Mouse (Mus musculus): ENCODE measurements around the gene M1ap. TPM values are rescaled to one million over a fixed set of nuclear protein-coding genes. Genes with fewer than 3 reads are reported as not detected.

M1ap gene
- polyA plus RNA-seq, 1 experiment from 2014 or later: 0.08 TPM

GRCm38 (mm10) chr6:83066441-83066840, 119.7 kb downstream of the M1ap start:
- no peak overlapping the region for H3K27ac ChIP-seq (replicated peaks)
- 44% methylated on average over 6 of the region's 6 CpGs for WGBS
- no peaks in the 10 kb centered on the region for H3K4me1 ChIP-seq (replicated peaks; ENCODE audit: control insufficient read depth, insufficient read depth)
- no peak overlapping the region for H3K4me3 ChIP-seq (ENCODE audit: low read depth, low read length)
- no peak for ATAC-seq (ENCODE audit: low FRiP score, low TSS enrichment)
- peaks cover 28% of the 10 kb centered on the region for H3K27me3 ChIP-seq (ENCODE audit: control insufficient read depth, insufficient read depth, low read length)
- TF ChIP-seq CTCF (IDR thresholded peaks at IDR 0.05; ENCODE audit: low read depth) (no peak), EP300 (optimal IDR thresholded peaks at IDR 0.05) (no peak)
- H3K9me3 ChIP-seq (ENCODE audit: control insufficient read depth, low read length): no peaks in the 10 kb centered on the region
- DNase-seq (ENCODE audit: low spot score): no peak
- no peaks in the 10 kb centered on the region for H3K36me3 ChIP-seq (ENCODE audit: control insufficient read depth, insufficient read depth, low read length)
- H3K4me2 ChIP-seq (replicated peaks; ENCODE audit: low read depth): no peak overlapping the region
- no peak overlapping the region for H3K9ac ChIP-seq (ENCODE audit: low read length)

GRCm38 (mm10) chr6:83068221-83068620, 121.5 kb downstream of the M1ap start:
- WGBS: 16% methylated on average over 8 of the region's 8 CpGs
- TF ChIP-seq EP300 (optimal IDR thresholded peaks at IDR 0.05): no peak
- no peak for TF ChIP-seq CTCF (IDR thresholded peaks at IDR 0.05; ENCODE audit: low read depth)
- Histone ChIP-seq H3K27ac (replicated peaks) (no peak overlapping the region), H3K36me3 (ENCODE audit: control insufficient read depth, insufficient read depth, low read length) (no peaks in the 10 kb centered on the region), H3K9ac (ENCODE audit: low read length) (no peak overlapping the region), H3K9me3 (ENCODE audit: control insufficient read depth, low read length) (no peaks in the 10 kb centered on the region), H3K4me2 (replicated peaks; ENCODE audit: low read depth) (no peak overlapping the region), H3K4me3 (ENCODE audit: low read depth, low read length) (peak overlapping the region; percentile 28), H3K4me1 (replicated peaks; ENCODE audit: control insufficient read depth, insufficient read depth) (no peaks in the 10 kb centered on the region), H3K27me3 (ENCODE audit: control insufficient read depth, insufficient read depth, low read length) (peaks cover 40% of the 10 kb centered on the region)
- DNase-seq (ENCODE audit: low spot score): no peak
- ATAC-seq (ENCODE audit: low FRiP score, low TSS enrichment): no peak

- Histone ChIP-seq H3K27ac (replicated peaks) (no peak overlapping the region), H3K36me3 (ENCODE audit: control insufficient read depth, insufficient read depth, low read length) (no peaks in the 10 kb centered on the region), H3K4me2 (replicated peaks; ENCODE audit: low read depth) (peak overlapping the region; percentile 49), H3K4me1 (replicated peaks; ENCODE audit: control insufficient read depth, insufficient read depth) (no peaks in the 10 kb centered on the region), H3K9ac (ENCODE audit: low read length) (no peak overlapping the region), H3K9me3 (ENCODE audit: control insufficient read depth, low read length) (no peaks in the 10 kb centered on the region), H3K27me3 (ENCODE audit: control insufficient read depth, insufficient read depth, low read length) (peaks cover 44% of the 10 kb centered on the region), H3K4me3 (ENCODE audit: low read depth, low read length) (peak overlapping the region; percentile 28)
- ATAC-seq (ENCODE audit: low FRiP score, low TSS enrichment): peak; percentile 24; the same call in 1 of the 2 replicates
- peak; percentile 41 for DNase-seq (ENCODE audit: low spot score)
- 1% methylated on average over 81 of the region's 81 CpGs for WGBS
- no peak for TF ChIP-seq EP300 (optimal IDR thresholded peaks at IDR 0.05)
- 0 out of 2 replicates have a peak, but pooled peaks have one; percentile 25 for TF ChIP-seq CTCF (IDR thresholded peaks at IDR 0.05; ENCODE audit: low read depth)
These were observed 122.2 kb downstream of the M1ap start for GRCm38 (mm10) chr6:83068706-83069487.

GRCm38 (mm10) chr6:83069488-83070246, 123.0 kb downstream of the M1ap start:
- peak overlapping the region; percentile 49; the same call in 1 of the 2 replicates for H3K4me2 ChIP-seq (replicated peaks; ENCODE audit: low read depth)
- H3K4me3 ChIP-seq (ENCODE audit: low read depth, low read length): peak overlapping the region; percentile 18
- peaks cover 46% of the 10 kb centered on the region for H3K27me3 ChIP-seq (ENCODE audit: control insufficient read depth, insufficient read depth, low read length)
- H3K4me1 ChIP-seq (replicated peaks; ENCODE audit: control insufficient read depth, insufficient read depth): no peaks in the 10 kb centered on the region
- TF ChIP-seq CTCF (IDR thresholded peaks at IDR 0.05; ENCODE audit: low read depth): no peak
- no peak for TF ChIP-seq EP300 (optimal IDR thresholded peaks at IDR 0.05)
- H3K9me3 ChIP-seq (ENCODE audit: control insufficient read depth, low read length): no peaks in the 10 kb centered on the region
- WGBS: 3% methylated on average over 59 of the region's 69 CpGs
- DNase-seq (ENCODE audit: low spot score) (no peak), ATAC-seq (ENCODE audit: low FRiP score, low TSS enrichment) (0 out of 2 replicates have a peak, but pooled peaks have one; percentile 22)
- H3K27ac ChIP-seq (replicated peaks): no peak overlapping the region
- no peaks in the 10 kb centered on the region for H3K36me3 ChIP-seq (ENCODE audit: control insufficient read depth, insufficient read depth, low read length)
- no peak overlapping the region for H3K9ac ChIP-seq (ENCODE audit: low read length)

- no peak within 1 kb of the TSS for H3K27ac ChIP-seq (replicated peaks)
- WGBS: under 1% methylated on average over 10 of the region's 10 CpGs
These were observed 123.4 kb downstream of the M1ap start, which contains the start of gene Tlx2 for GRCm38 (mm10) chr6:83070247-83070310. TSS of gene Tlx2 (minus strand) at chr6:83070293.

More at GRCm38 (mm10) chr6:83070247-83070310, 123.4 kb downstream of the M1ap start, which contains the start of gene Tlx2:
- no peaks in the 10 kb centered on the region for H3K4me1 ChIP-seq (replicated peaks; ENCODE audit: control insufficient read depth, insufficient read depth)
- TF ChIP-seq EP300 (optimal IDR thresholded peaks at IDR 0.05) (no peak), CTCF (IDR thresholded peaks at IDR 0.05; ENCODE audit: low read depth) (no peak)
- no peak within 1 kb of the TSS for H3K9ac ChIP-seq (ENCODE audit: low read length)
- no peaks in the 10 kb centered on the region for H3K36me3 ChIP-seq (ENCODE audit: control insufficient read depth, insufficient read depth, low read length)
- no peak for ATAC-seq (ENCODE audit: low FRiP score, low TSS enrichment)
- peak within 1 kb of the TSS; percentile 49 for H3K4me2 ChIP-seq (replicated peaks; ENCODE audit: low read depth)
- no peaks in the 10 kb centered on the region for H3K9me3 ChIP-seq (ENCODE audit: control insufficient read depth, low read length)
- peaks cover 46% of the 10 kb centered on the region for H3K27me3 ChIP-seq (ENCODE audit: control insufficient read depth, insufficient read depth, low read length)
- peak within 1 kb of the TSS; percentile 28 for H3K4me3 ChIP-seq (ENCODE audit: low read depth, low read length)
- no peak for DNase-seq (ENCODE audit: low spot score)
